Comparison of ENCODE assay signal across 8 mouse cellular contexts in the genomic region with DNA sequence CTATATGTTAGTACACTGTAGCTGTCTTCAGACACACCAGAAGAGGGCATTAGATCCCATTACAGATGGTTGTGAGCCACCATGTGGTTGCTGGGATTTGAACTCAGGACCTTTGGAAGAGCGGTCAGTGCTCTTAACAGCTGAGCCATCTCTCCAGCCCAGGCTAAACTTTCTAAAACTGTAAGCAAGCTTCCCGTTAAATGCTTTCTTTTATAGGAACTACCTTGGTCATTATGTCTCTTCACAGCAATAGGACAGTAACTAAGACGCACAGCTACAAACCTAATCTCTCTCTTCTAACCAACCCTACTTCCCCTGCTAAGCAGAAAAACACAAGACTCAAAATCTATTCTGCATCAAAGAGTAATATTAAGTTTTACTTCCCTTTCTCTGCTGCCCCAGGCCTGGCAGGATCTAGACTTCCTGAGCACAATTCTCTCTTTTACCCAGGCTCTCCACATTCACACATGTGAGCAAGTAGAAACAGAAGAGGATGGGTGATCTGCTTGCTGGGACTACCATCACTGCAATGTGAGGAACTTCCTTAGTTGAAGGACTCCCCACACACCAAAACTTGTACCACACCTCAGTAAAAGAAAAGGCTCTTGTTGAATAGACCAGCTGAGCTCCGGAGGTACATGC. TPM values are rescaled to one million over a fixed set of nuclear protein-coding genes. Genes with fewer than 3 reads are reported as not detected.
A peak's percentile ranks its signal among the peaks of the same experiment; 100 is the strongest.
DNase-seq lines count a peak whose midpoint lies in the region; ATAC-seq lines count a peak whose summit lies in the region.

No protein-coding gene starts in this region.

- no peak overlapping the region for H3K27ac ChIP-seq in hindbrain, embryonic 11.5 days (ENCODE audit: low read depth, low read length)

- DNase-seq in heart, adult 11 months: peak; percentile 86
- no peak for DNase-seq in heart, postnatal 14 days
- DNase-seq in MN1 (ENCODE audit: low spot score): peak; percentile 52
- DNase-seq in hindbrain, embryonic 11.5 days (ENCODE audit: low spot score): no peak
- DNase-seq in adrenal gland, postnatal 14 days: no peak
- no peak for DNase-seq in urinary bladder, postnatal 25 days (ENCODE audit: low spot score)
- no peak for DNase-seq in ovary, adult 18-20 months (ENCODE audit: low spot score)

- no peaks in the 10 kb centered on the region for H3K36me3 ChIP-seq in hindbrain, embryonic 11.5 days (ENCODE audit: control insufficient read depth, insufficient read depth, low read length)

- intact Hi-C loops in heart, postnatal 14 days (cut with DNase I): loop anchor here (1.0 to 5.0 kb wide), 3 partner anchors 15 to 128 kb away; no protein-coding TSS in a partner anchor

- WGBS in hindbrain, embryonic 11.5 days: 77% methylated on average over 4 of the region's 4 CpGs

- no peaks in the 10 kb centered on the region for H3K4me1 ChIP-seq in hindbrain, embryonic 11.5 days (replicated peaks; ENCODE audit: control insufficient read depth, insufficient read depth, low read length)

- no peak overlapping the region for H3K4me3 ChIP-seq in hindbrain, embryonic 11.5 days (ENCODE audit: low read depth, low read length)

- no peak overlapping the region for H3K4me2 ChIP-seq in hindbrain, embryonic 11.5 days (replicated peaks; ENCODE audit: low read depth, low read length)

- ATAC-seq in hindbrain, embryonic 11.5 days (ENCODE audit: low FRiP score): peak; percentile 56
- peak; percentile 41 for ATAC-seq in megakaryocyte-erythroid progenitor cell, adult 5-6 weeks (replicated peaks; ENCODE audit: low FRiP score, low TSS enrichment, poor library complexity, severe bottlenecking)

- H3K9ac ChIP-seq in hindbrain, embryonic 11.5 days (ENCODE audit: low read depth, low read length): no peak overlapping the region

- H3K9me3 ChIP-seq in hindbrain, embryonic 11.5 days (ENCODE audit: control insufficient read depth, low read length): no peaks in the 10 kb centered on the region

- H3K27me3 ChIP-seq in hindbrain, embryonic 11.5 days (ENCODE audit: control insufficient read depth, insufficient read depth, low read length): no peaks in the 10 kb centered on the region

RNA-seq across cellular contexts. Expression of a gene that starts 10.1 kb away (rescaled TPM):
- 10 to 100 TPM; 22.3 to 23.6 TPM for total RNA-seq in heart, postnatal 14 days (2021)
- polyA plus RNA-seq in hindbrain, embryonic 11.5 days (2014; fragmentation: Nextera tagmentation; extraction: Ambion mirVana): 12.6 and 15.7 TPM in 2 replicates
- 49.7 and 53.8 TPM in 2 replicates for total RNA-seq in megakaryocyte-erythroid progenitor cell, adult 5-6 weeks (2014; fragmentation: Nextera tagmentation)
- total RNA-seq in megakaryocyte-erythroid progenitor cell, adult 5-6 weeks (2017): 59.2 and 66.2 TPM in 2 replicates
- 28.5 and 36.9 TPM in 2 replicates for total RNA-seq in adrenal gland, postnatal 14 days (2021)

RNA-seq across cellular contexts. Expression of a gene that starts 11.8 kb away (rescaled TPM):
- 1 to 10 TPM; 7.0 to 8.4 TPM for total RNA-seq in heart, postnatal 14 days (2021)
- 14.1 and 15.0 TPM in 2 replicates for polyA plus RNA-seq in hindbrain, embryonic 11.5 days (2014; fragmentation: Nextera tagmentation; extraction: Ambion mirVana)
- 5.6 and 6.7 TPM in 2 replicates for total RNA-seq in megakaryocyte-erythroid progenitor cell, adult 5-6 weeks (2014; fragmentation: Nextera tagmentation)
- 8.3 and 10.2 TPM in 2 replicates for total RNA-seq in megakaryocyte-erythroid progenitor cell, adult 5-6 weeks (2017)
- 12.6 and 13.5 TPM in 2 replicates for total RNA-seq in adrenal gland, postnatal 14 days (2021)

RNA-seq across cellular contexts. Expression of a gene that starts 13.4 kb away (rescaled TPM):
- 1,000 to 10,000 TPM; 1,645 to 1,937 TPM for total RNA-seq in heart, postnatal 14 days (2021)
- 2,785 and 2,836 TPM in 2 replicates for polyA plus RNA-seq in hindbrain, embryonic 11.5 days (2014; fragmentation: Nextera tagmentation; extraction: Ambion mirVana)
- 7,210 and 7,602 TPM in 2 replicates for total RNA-seq in megakaryocyte-erythroid progenitor cell, adult 5-6 weeks (2014; fragmentation: Nextera tagmentation)
- total RNA-seq in megakaryocyte-erythroid progenitor cell, adult 5-6 weeks (2017): 3,211 and 3,934 TPM in 2 replicates
- 2,356 and 2,777 TPM in 2 replicates for total RNA-seq in adrenal gland, postnatal 14 days (2021)

RNA-seq across cellular contexts. Expression of a gene that starts 30.0 kb away (rescaled TPM):
- 10 to 100 TPM; 48.4 to 51.6 TPM for total RNA-seq in heart, postnatal 14 days (2021)
- 220 and 243 TPM in 2 replicates for polyA plus RNA-seq in hindbrain, embryonic 11.5 days (2014; fragmentation: Nextera tagmentation; extraction: Ambion mirVana)
- 419 and 446 TPM in 2 replicates for total RNA-seq in megakaryocyte-erythroid progenitor cell, adult 5-6 weeks (2014; fragmentation: Nextera tagmentation)
- 426 and 489 TPM in 2 replicates for total RNA-seq in megakaryocyte-erythroid progenitor cell, adult 5-6 weeks (2017)
- 93.5 and 107 TPM in 2 replicates for total RNA-seq in adrenal gland, postnatal 14 days (2021)

RNA-seq across cellular contexts. Expression of a gene that starts 37.3 kb away (rescaled TPM):
- total RNA-seq in heart, postnatal 14 days (2021): 1 to 10 TPM; 3.3 to 4.3 TPM
- 3.3 and 4.2 TPM in 2 replicates for polyA plus RNA-seq in hindbrain, embryonic 11.5 days (2014; fragmentation: Nextera tagmentation; extraction: Ambion mirVana)
- 3.7 and 6.3 TPM in 2 replicates for total RNA-seq in megakaryocyte-erythroid progenitor cell, adult 5-6 weeks (2014; fragmentation: Nextera tagmentation)
- total RNA-seq in megakaryocyte-erythroid progenitor cell, adult 5-6 weeks (2017): 0.56 TPM in 1 of 2 replicates, not detected in the other
- 4.7 and 5.0 TPM in 2 replicates for total RNA-seq in adrenal gland, postnatal 14 days (2021)

Comparison
In these comparisons a context has a peak if more than half of its experiments do, and no peak if none do; other contexts are left out.
1. DNase-seq: peak in heart, adult 11 months (single experiment) and MN1 (single experiment); none in heart, postnatal 14 days (0 of 2), hindbrain, embryonic 11.5 days (single experiment), adrenal gland, postnatal 14 days (single experiment), urinary bladder, postnatal 25 days (single experiment) and ovary, adult 18-20 months (single experiment).